Mouse (Mus musculus): ENCODE data around the gene Tcf7l2. TPM values are rescaled to one million over a fixed set of nuclear protein-coding genes. Genes with fewer than 3 reads are reported as not detected.

The Tcf7l2 gene
- polyA plus RNA-seq, 1 experiment = 2.8 TPM

- Histone ChIP-seq H3K9me3 (ENCODE audit: control insufficient read depth, low read length) (peaks cover 2% of the 10 kb centered on the region; the same call in 1 of the 2 replicates), H3K27me3 (ENCODE audit: control insufficient read depth) (no peaks in the 10 kb centered on the region), H3K36me3 (ENCODE audit: control insufficient read depth) (peaks cover 57% of the 10 kb centered on the region), H3K4me3 (replicated peaks) (peak overlapping the region; percentile 76), H3K4me1 (ENCODE audit: control insufficient read depth) (peaks cover 91% of the 10 kb centered on the region)
- no peak for TF ChIP-seq GATA1 (IDR thresholded peaks at IDR 0.05; ENCODE audit: low read length)
- no peak for TF ChIP-seq TAL1 (IDR thresholded peaks at IDR 0.05; ENCODE audit: low read length)
Observed at GRCm38 (mm10) chr19:55940538-55941252, 199.1 kb downstream of the Tcf7l2 start.

DNA sequence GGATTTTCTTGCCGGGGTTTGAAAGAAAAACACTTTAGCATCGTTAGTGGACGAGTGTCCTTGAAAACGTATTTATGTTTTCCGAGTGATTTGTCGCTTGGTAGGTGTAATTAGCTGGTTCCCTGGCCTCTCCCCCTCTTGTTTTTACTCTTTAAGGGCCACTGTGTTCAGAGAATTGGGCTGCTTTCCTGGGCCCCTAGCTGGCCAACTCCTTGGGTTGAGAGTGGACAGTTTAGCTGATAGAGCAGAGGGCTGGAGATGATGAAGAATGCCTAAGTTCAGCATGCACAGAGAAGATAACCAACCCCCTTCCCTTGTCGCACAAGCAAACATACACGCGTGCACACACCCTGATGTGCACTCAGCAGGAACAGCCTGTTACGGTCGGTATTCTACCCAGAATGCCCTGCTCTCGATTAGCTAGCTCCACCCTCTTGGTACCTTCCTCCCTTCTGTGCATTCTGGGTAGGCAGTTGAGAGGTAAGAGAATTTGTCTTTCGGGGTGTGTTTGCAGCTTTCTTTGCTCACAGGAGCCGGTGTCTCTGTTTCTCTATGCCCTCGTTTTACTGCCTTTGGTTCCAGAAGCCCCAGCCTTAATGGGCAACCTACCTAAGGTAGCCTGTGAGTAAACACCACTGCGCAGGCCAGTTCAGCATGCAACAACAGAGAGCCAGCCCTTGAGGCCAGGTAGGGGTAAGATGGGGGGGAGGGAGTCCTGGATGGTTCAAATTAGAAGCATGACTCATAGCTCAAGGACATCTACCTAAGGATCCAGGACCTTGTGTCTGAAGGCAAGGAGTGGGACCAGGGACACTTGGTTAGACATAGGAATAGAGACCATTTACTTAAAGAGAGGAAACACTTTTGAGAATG, 199.9 kb downstream of the Tcf7l2 start:
- TF ChIP-seq TAL1 (IDR thresholded peaks at IDR 0.05; ENCODE audit: low read length) = peak; percentile 84
- TF ChIP-seq GATA1 (IDR thresholded peaks at IDR 0.05; ENCODE audit: low read length) = peak; percentile 84
- H3K4me3 ChIP-seq (replicated peaks) = peak overlapping the region; percentile 76
- H3K4me1 ChIP-seq (ENCODE audit: control insufficient read depth) = peaks cover 85% of the 10 kb centered on the region

DNA sequence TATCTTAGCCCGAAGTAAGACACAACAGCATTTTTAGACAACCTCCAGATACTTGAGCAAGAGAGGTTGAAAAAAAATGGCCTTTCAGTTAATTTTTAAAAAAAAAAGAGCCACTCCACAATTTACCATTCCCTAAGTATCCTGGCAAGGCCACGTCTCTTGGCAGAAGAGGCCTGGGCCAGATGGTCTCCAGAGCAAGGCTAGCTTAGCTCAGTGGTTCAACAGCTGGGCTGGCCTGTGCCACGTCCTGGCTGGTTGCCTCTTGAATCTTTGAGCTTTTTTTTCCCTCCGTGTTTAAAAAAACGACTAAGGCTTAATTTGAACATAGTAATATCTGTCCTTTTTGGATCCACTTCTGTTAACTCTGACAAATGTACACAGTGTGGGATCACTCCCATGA, 209.8 kb downstream of the Tcf7l2 start:
- H3K27me3 ChIP-seq (ENCODE audit: control insufficient read depth) = no peaks in the 10 kb centered on the region
- peaks cover 52% of the 10 kb centered on the region for H3K36me3 ChIP-seq (ENCODE audit: control insufficient read depth)
- no peak overlapping the region for H3K4me3 ChIP-seq (replicated peaks)
- H3K4me1 ChIP-seq (ENCODE audit: control insufficient read depth) = peaks cover 24% of the 10 kb centered on the region
- TF ChIP-seq GATA1 (IDR thresholded peaks at IDR 0.05; ENCODE audit: low read length) (no peak), TAL1 (IDR thresholded peaks at IDR 0.05; ENCODE audit: low read length) (no peak)
- no peaks in the 10 kb centered on the region for H3K9me3 ChIP-seq (ENCODE audit: control insufficient read depth, low read length)

More for the DNA sequence above, 199.9 kb downstream of the Tcf7l2 start:
- Histone ChIP-seq H3K36me3 (ENCODE audit: control insufficient read depth) (peaks cover 64% of the 10 kb centered on the region), H3K9me3 (ENCODE audit: control insufficient read depth, low read length) (peaks cover 2% of the 10 kb centered on the region; the same call in 1 of the 2 replicates), H3K27me3 (ENCODE audit: control insufficient read depth) (no peaks in the 10 kb centered on the region)

DNA sequence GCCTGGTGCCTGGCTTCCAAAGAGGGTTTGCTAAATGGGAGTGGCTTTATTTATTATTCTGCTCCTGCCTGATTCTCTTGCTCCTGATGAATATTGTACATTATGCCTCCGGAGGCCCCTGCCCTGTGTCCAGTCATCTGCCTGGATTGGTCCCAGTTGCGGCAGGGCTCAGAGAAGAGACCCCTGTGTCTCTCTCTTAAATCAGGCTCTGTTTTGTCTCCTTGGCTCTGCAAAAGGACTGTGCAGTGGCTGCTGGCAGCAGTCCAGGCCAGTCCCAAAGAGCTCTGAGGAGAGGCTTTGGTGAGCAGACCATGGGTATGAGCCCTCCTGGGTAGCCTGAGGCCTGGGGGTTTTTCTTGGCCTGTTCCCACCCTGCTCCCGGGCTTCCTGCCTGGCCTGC, 211.6 kb downstream of the Tcf7l2 start:
- H3K4me1 ChIP-seq (ENCODE audit: control insufficient read depth) = peaks cover 28% of the 10 kb centered on the region
- H3K4me3 ChIP-seq (replicated peaks) = no peak overlapping the region
- TF ChIP-seq GATA1 (IDR thresholded peaks at IDR 0.05; ENCODE audit: low read length) (no peak), TAL1 (IDR thresholded peaks at IDR 0.05; ENCODE audit: low read length) (no peak)
- no peaks in the 10 kb centered on the region for H3K9me3 ChIP-seq (ENCODE audit: control insufficient read depth, low read length)
- no peaks in the 10 kb centered on the region for H3K27me3 ChIP-seq (ENCODE audit: control insufficient read depth)
- peaks cover 33% of the 10 kb centered on the region for H3K36me3 ChIP-seq (ENCODE audit: control insufficient read depth)

DNA sequence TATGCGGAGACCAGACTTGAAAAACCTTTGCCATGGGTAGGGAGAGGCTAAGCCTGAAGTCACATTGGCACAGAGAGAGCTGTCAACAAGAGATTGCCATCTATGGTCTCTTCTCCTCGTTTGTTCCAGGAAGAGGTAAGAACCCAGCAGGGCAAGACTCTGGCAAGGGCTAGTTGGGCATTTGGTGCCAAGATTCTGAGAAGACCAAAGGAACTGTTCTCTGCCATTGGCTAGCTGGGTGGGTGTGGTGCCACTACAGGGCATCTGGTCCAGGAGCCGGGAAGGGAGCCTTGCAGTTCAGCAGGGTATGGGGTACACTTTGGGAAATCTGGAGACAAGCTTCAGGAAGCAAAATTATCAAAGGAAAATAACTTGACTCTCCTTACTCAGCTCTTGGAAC, 213.5 kb downstream of the Tcf7l2 start:
- H3K4me3 ChIP-seq (replicated peaks) = no peak overlapping the region
- peaks cover 5% of the 10 kb centered on the region for H3K9me3 ChIP-seq (ENCODE audit: control insufficient read depth, low read length)
- peaks cover 14% of the 10 kb centered on the region for H3K36me3 ChIP-seq (ENCODE audit: control insufficient read depth)
- TF ChIP-seq TAL1 (IDR thresholded peaks at IDR 0.05; ENCODE audit: low read length) = no peak
- TF ChIP-seq GATA1 (IDR thresholded peaks at IDR 0.05; ENCODE audit: low read length) = no peak
- peaks cover 26% of the 10 kb centered on the region for H3K4me1 ChIP-seq (ENCODE audit: control insufficient read depth)
- H3K27me3 ChIP-seq (ENCODE audit: control insufficient read depth) = no peaks in the 10 kb centered on the region

DNA sequence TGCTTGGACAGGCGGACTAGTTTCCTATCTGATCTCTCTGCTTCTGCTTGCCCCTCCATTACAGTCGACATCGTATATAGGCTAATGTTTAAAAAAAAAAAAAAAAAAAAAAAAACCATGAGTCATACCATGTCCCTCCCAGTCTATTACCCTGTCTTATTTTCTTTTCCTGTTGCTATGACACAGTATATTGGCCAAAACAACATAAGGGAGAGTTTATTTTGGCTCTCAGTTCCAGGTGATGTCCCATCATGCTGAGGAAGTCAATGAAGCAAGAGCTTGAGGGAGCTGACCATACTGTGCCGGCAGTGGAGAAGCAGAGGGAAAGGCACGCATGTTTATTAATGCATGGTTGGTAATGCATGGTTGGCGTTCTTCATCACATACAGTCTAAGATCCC, 215.1 kb downstream of the Tcf7l2 start:
- Histone ChIP-seq H3K36me3 (ENCODE audit: control insufficient read depth) (peaks cover 3% of the 10 kb centered on the region), H3K27me3 (ENCODE audit: control insufficient read depth) (no peaks in the 10 kb centered on the region)
- TF ChIP-seq TAL1 (IDR thresholded peaks at IDR 0.05; ENCODE audit: low read length) = no peak
- no peak for TF ChIP-seq GATA1 (IDR thresholded peaks at IDR 0.05; ENCODE audit: low read length)

DNA sequence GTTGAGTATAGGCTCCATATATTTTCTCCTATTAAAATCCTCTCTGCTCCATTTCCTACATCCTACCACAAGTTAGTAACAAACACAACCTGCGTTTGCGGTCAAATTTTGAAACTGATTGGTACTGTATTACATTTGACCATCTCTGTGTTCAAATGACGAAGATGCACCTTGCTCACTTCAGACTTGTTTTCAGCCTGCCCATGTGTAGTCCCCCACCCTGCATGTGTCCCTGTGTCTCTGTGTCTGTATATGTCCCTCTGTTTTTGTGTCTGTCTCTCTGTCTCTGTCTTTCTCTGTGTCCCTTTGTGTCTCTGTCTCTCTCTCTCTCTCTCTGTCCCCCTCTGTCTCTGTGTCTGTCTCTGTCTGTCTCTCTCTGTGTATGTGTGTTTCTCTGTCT, 222.8 kb downstream of the Tcf7l2 start:
- TF ChIP-seq TAL1 (IDR thresholded peaks at IDR 0.05; ENCODE audit: low read length) = no peak
- TF ChIP-seq GATA1 (IDR thresholded peaks at IDR 0.05; ENCODE audit: low read length) = no peak
- Histone ChIP-seq H3K4me3 (replicated peaks) (no peak overlapping the region), H3K36me3 (ENCODE audit: control insufficient read depth) (no peaks in the 10 kb centered on the region), H3K4me1 (ENCODE audit: control insufficient read depth) (no peaks in the 10 kb centered on the region), H3K27me3 (ENCODE audit: control insufficient read depth) (peaks cover 20% of the 10 kb centered on the region), H3K9me3 (ENCODE audit: control insufficient read depth, low read length) (peaks cover under 1% of the 10 kb centered on the region)

More for the DNA sequence above, 215.1 kb downstream of the Tcf7l2 start:
- H3K4me3 ChIP-seq (replicated peaks) = no peak overlapping the region
- H3K9me3 ChIP-seq (ENCODE audit: control insufficient read depth, low read length) = peaks cover 5% of the 10 kb centered on the region
- H3K4me1 ChIP-seq (ENCODE audit: control insufficient read depth) = peaks cover 26% of the 10 kb centered on the region

DNA sequence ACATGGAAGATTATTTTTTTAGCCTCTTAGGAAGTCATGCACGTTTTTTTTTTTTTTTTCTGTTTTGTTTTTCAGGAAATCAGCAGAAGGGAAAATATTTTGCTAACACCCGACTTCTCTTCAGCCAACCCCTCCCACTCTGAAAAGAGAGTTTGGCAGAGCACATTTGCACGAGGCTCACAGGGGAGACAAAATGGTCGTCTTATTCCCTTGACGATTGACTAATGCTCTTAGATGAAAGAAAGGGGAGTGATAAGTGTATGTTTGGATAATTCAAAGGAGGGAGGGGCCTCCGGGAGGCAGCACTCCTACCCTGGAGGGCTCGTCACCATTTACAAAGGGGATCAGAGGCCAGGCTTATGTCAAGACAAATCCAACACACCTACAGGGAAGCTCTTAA, 224.4 kb downstream of the Tcf7l2 start:
- TF ChIP-seq GATA1 (IDR thresholded peaks at IDR 0.05; ENCODE audit: low read length) (no peak), TAL1 (IDR thresholded peaks at IDR 0.05; ENCODE audit: low read length) (no peak)
- H3K4me1 ChIP-seq (ENCODE audit: control insufficient read depth) = no peaks in the 10 kb centered on the region
- peaks cover 37% of the 10 kb centered on the region for H3K27me3 ChIP-seq (ENCODE audit: control insufficient read depth)
- no peaks in the 10 kb centered on the region for H3K36me3 ChIP-seq (ENCODE audit: control insufficient read depth)
- H3K9me3 ChIP-seq (ENCODE audit: control insufficient read depth, low read length) = no peaks in the 10 kb centered on the region
- no peak overlapping the region for H3K4me3 ChIP-seq (replicated peaks)

- H3K27me3 ChIP-seq (ENCODE audit: control insufficient read depth) = peaks cover 42% of the 10 kb centered on the region
- H3K36me3 ChIP-seq (ENCODE audit: control insufficient read depth) = no peaks in the 10 kb centered on the region
- no peaks in the 10 kb centered on the region for H3K9me3 ChIP-seq (ENCODE audit: control insufficient read depth, low read length)
- no peak for TF ChIP-seq GATA1 (IDR thresholded peaks at IDR 0.05; ENCODE audit: low read length)
- no peak for TF ChIP-seq TAL1 (IDR thresholded peaks at IDR 0.05; ENCODE audit: low read length)
- H3K4me1 ChIP-seq (ENCODE audit: control insufficient read depth) = no peaks in the 10 kb centered on the region
- no peak overlapping the region for H3K4me3 ChIP-seq (replicated peaks)
Observed at GRCm38 (mm10) chr19:55969929-55970531, 228.4 kb downstream of the Tcf7l2 start.
